Mouse (Mus musculus) hindbrain, postnatal 0 days (tissue): ENCODE data around the gene Skap1. TPM values are rescaled to one million over a fixed set of nuclear protein-coding genes. Genes with fewer than 3 reads are reported as not detected.
A peak's percentile ranks its signal among the peaks of the same experiment; 100 is the strongest.

ENCODE experiments used
- ATAC-seq: fragments of 200-750 bp; cut with Nextera tagmentation; 2 replicates; pipeline ENCODE4 v1.8.0; 2017; ENCODE audit warnings: mild to moderate bottlenecking, moderate TSS enrichment, moderate library complexity
- DNase-seq: peaks from one replicate; pipeline ENCODE4 v3.0.0-alpha.2; 2015; ENCODE audit warnings: low spot score
- H3K27ac ChIP-seq: fragments of 300-500 bp; sonication (generic); 2 replicates; pipeline ENCODE4 v1.5.1; 2014; ENCODE audit warnings: mild to moderate bottlenecking
- H3K27me3 ChIP-seq: fragments of 300-500 bp; sonication (generic); 2 replicates; pipeline ENCODE4 v1.6.1; 2014; ENCODE audit warnings: low read length, mixed read lengths; ENCODE audit not compliant: insufficient read depth
- H3K36me3 ChIP-seq: fragments of 300-500 bp; sonication (generic); 2 replicates; pipeline ENCODE4 v1.6.1; 2014; ENCODE audit warnings: low read length, mixed read lengths; ENCODE audit not compliant: insufficient read depth
- H3K4me1 ChIP-seq: fragments of 300-500 bp; sonication (generic); 2 replicates; pipeline ENCODE4 v1.6.1; 2014; ENCODE audit warnings: antibody characterized with exemption, low read length, mixed read lengths; ENCODE audit not compliant: insufficient read depth
- H3K4me2 ChIP-seq: fragments of 300-500 bp; sonication (generic); 2 replicates; pipeline ENCODE4 v1.6.1; 2014; ENCODE audit warnings: low read depth, mild to moderate bottlenecking, low read length, moderate library complexity, mixed read lengths
- H3K4me3 ChIP-seq: fragments of 300-500 bp; sonication (generic); 2 replicates; pipeline ENCODE4 v1.5.1; 2014; ENCODE audit warnings: low read length
- H3K9ac ChIP-seq: fragments of 300-500 bp; sonication (generic); replicated peaks from 2 replicates; pipeline ENCODE4 v1.6.1; 2014; ENCODE audit warnings: mild to moderate bottlenecking, low read length, moderate library complexity, mixed read lengths
- H3K9me3 ChIP-seq: fragments of 300-500 bp; sonication (generic); 2 replicates; pipeline ENCODE4 v1.6.1; 2016; ENCODE audit warnings: low read length, mixed read lengths
- CTCF ChIP-seq: IDR thresholded peaks from 2 replicates; pipeline ENCODE4 v1.5.1; 2016; ENCODE audit warnings: antibody characterized with exemption, control low read depth, low read depth
- WGBS: fragments of 180-500 bp; shearing (Covaris S2); extraction: QIAGEN DNeasy Blood & Tissue Kit; methylation state at CpG from one replicate; pipeline ENCODE4 v1.1.7; 2014; 5-methylcytosine and 5-hydroxymethylcytosine counted together
- polyA plus RNA-seq: library from polyadenylated mRNA; unstranded; fragments of >200 nt; fragmentation: Nextera tagmentation; extraction: Ambion mirVana; gene quantifications from 2 replicates; pipeline ENCODE4 v1.2.1, GENCODE M21; 2015
- total RNA-seq: library from RNA; depleted of rRNA; stranded (reverse); fragments of >200 nt; gene quantifications from 2 replicates; pipeline ENCODE4 v1.2.3, GENCODE M21; 2014

The Skap1 gene
- total and polyA plus RNA-seq, 2 experiments from 2014 or later: 2.5 to 5.7 TPM

DNA sequence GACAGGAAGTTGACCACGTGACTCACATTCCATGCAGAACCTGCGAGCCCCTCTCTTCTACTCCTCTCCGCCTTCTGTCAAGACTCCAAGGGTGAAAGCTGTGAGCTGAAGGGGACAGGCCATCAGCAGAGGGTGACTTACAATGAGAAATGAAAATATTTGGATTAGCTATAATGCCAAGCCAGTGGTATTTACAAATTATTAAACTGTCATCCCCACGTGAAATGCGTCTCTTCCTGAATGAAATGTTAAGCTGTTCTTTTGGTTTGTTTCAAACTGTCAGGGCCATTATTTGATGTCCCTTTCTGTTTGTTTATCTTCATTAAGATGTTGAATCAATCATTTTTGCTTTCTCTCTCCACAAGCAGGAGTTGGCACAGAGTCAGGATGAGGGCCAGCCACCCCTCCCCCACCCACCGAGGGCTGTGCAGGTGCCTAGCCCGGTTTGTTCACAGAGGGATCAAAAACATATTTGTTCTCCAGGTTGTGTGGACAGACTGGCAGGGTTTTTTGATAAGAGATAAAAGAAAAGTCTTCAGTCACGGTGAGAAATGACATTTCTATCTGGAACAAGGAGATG, 210.5 kb downstream of the Skap1 start:
- Histone ChIP-seq H3K9me3 (no peaks in the 10 kb centered on the region), H3K27me3 (no peaks in the 10 kb centered on the region), H3K9ac (no peak overlapping the region), H3K36me3 (no peaks in the 10 kb centered on the region), H3K27ac (no peak overlapping the region), H3K4me3 (no peak overlapping the region), H3K4me1 (no peaks in the 10 kb centered on the region), H3K4me2 (peak overlapping the region; percentile 1; the same call in 1 of the 2 replicates)
- TF ChIP-seq CTCF: no peak
- ATAC-seq: no peak
- DNase-seq: no peak
- WGBS: 31% methylated on average over 8 of the region's 8 CpGs

DNA sequence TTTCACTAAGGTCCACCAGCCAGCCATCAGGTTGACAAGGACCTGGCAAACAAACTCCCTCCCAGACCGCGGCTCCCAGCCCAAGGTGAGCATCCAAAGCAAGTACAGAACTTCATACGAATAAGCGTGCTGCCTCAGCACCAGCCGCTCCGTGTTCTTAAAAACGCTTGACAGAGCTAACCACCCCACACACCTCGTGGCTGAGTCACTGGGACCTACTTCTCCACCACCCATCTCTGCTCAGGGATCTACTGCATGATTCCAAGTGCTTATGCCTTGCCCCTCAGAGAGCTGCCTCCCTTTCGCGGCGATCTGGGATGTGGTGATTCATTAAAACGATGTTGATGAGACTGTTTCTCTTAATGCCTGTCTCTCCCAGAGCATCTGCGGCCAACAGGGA, 213.6 kb downstream of the Skap1 start:
- Histone ChIP-seq H3K9me3 (no peaks in the 10 kb centered on the region), H3K4me1 (no peaks in the 10 kb centered on the region), H3K4me3 (no peak overlapping the region), H3K27me3 (no peaks in the 10 kb centered on the region), H3K9ac (no peak overlapping the region), H3K27ac (no peak overlapping the region), H3K4me2 (no peak overlapping the region), H3K36me3 (no peaks in the 10 kb centered on the region)
- WGBS: 80% methylated on average over 13 of the region's 13 CpGs
- DNase-seq (no peak), ATAC-seq (no peak)
- no peak for TF ChIP-seq CTCF

DNA sequence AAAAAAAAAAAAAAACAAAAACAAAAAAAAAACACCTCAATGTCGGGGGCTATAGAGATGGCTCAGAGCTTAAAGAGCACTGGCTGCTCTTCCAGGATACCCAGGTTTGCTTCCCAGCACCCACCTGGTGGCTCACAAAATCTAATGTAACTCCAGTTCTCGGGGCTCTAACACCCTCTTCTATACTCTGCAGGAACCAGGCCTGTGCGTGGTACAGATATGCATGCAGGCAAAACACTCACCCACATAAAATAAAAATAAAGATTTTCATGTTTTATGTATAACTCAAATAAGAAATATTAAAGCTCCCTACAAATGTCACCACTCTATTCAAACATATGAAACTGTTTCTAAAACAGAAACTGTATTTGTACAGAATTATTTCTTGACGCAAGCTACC, 214.6 kb downstream of the Skap1 start:
- ATAC-seq (no peak), DNase-seq (no peak)
- TF ChIP-seq CTCF: no peak
- H3K9ac ChIP-seq: no peak overlapping the region
- no peaks in the 10 kb centered on the region for H3K4me1 ChIP-seq
- 88% methylated on average over 4 of the region's 4 CpGs for WGBS
- H3K27me3 ChIP-seq: no peaks in the 10 kb centered on the region
- H3K9me3 ChIP-seq: no peaks in the 10 kb centered on the region
- no peak overlapping the region for H3K4me3 ChIP-seq
- H3K27ac ChIP-seq: no peak overlapping the region
- no peak overlapping the region for H3K4me2 ChIP-seq
- no peaks in the 10 kb centered on the region for H3K36me3 ChIP-seq

DNA sequence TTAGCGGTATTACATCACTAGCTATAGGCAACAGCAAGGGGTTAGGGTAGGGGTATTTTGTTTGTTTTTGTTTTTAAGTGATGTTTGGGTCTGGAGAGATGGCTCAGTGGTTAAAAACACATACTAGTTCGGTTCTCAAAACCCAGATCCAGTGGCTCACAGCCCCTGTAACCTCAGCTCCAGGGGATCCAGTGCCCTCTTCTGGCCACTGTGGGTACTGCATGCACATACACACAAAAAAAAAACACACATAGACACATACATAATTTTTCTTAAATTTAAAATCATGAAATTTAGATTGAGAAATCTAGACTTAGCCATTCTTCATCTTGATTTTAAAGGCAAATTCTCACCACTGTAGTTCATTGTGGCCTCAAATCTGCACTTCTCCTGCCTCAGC, 221.0 kb downstream of the Skap1 start:
- Histone ChIP-seq H3K4me1 (no peaks in the 10 kb centered on the region), H3K9me3 (no peaks in the 10 kb centered on the region), H3K27ac (no peak overlapping the region), H3K36me3 (no peaks in the 10 kb centered on the region), H3K27me3 (no peaks in the 10 kb centered on the region), H3K4me2 (no peak overlapping the region), H3K4me3 (no peak overlapping the region), H3K9ac (no peak overlapping the region)
- no peak for ATAC-seq
- DNase-seq: no peak
- 85% methylated on average over 2 of the region's 2 CpGs for WGBS
- peak; percentile 60 for TF ChIP-seq CTCF

DNA sequence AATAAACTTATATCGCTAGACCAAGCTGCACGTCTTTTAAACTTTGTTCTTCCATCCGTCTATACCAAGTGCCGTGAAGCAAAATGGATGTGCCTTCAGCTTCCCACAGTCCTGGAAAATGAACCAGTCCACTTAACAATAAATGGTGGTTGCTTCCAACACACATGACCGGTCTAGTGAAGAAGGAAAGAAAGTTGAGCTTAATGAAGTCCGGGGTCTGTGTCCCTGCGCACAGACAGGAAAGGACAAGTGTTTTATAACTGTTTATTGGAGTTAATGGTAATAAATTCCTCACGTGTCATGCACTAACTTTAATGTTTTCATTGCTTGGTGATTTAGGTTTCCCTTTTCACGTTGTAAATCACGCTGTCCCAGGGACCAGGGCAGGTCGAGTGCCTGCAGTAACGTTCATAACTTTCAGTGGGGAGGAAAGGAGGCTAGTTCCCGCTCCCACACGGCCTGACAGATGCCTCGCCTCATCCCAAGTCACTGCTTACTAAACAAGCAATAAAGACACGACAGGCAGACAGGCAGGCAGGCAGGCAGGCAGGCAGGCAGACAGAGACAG, 222.4 kb downstream of the Skap1 start:
- H3K4me2 ChIP-seq: no peak overlapping the region
- no peaks in the 10 kb centered on the region for H3K36me3 ChIP-seq

DNA sequence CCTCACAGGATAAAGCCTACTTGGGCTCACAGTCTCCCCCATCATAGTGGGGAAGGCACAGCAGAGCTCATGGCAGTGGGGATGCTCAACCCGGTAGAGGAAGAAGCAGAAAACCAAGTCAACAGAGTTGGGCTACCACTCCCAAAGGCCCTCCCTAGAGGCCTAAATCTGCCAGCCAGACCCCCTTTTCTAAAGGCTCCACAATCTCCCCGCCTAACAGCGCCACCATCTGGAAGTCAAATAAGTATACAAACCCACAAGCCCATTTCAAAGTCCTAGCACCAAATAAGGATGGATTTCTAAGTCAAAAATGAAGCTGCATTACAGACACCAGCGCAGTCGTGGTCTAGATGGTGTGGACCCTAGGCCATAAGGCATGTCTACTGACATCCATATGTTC, 227.9 kb downstream of the Skap1 start:
- ATAC-seq (no peak), DNase-seq (no peak)
- H3K9me3 ChIP-seq: no peaks in the 10 kb centered on the region
- no peaks in the 10 kb centered on the region for H3K4me1 ChIP-seq
- H3K36me3 ChIP-seq: no peaks in the 10 kb centered on the region
- H3K9ac ChIP-seq: no peak overlapping the region
- H3K4me3 ChIP-seq: no peak overlapping the region
- 81% methylated on average over 5 of the region's 5 CpGs for WGBS
- no peaks in the 10 kb centered on the region for H3K27me3 ChIP-seq
- H3K27ac ChIP-seq: no peak overlapping the region
- H3K4me2 ChIP-seq: no peak overlapping the region
- no peak for TF ChIP-seq CTCF

More for the DNA sequence above, 222.4 kb downstream of the Skap1 start:
- 78% methylated on average over 16 of the region's 16 CpGs for WGBS
- Histone ChIP-seq H3K4me1 (no peaks in the 10 kb centered on the region), H3K9me3 (no peaks in the 10 kb centered on the region), H3K27me3 (no peaks in the 10 kb centered on the region), H3K4me3 (no peak overlapping the region), H3K9ac (no peak overlapping the region), H3K27ac (no peak overlapping the region)
- no peak for TF ChIP-seq CTCF
- ATAC-seq (no peak), DNase-seq (no peak)

DNA sequence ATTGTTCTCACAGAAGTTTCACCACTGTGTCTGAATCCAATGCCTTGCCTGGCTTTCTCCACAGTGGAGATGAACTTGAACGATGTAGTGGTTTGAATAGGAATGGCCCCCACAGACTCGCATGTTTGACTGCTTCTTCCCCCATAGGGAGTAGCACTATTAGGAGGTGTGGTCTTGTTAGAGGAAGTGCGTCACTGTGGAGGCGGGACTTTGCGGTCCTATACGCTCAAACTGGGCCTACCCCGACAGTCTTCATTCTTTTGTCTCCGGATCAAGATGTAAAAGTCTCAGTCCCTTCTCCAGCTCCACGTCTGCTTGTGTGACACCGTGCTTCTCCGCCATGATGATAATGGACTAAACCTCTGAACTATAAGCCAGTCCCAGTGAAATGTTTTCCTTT, 229.0 kb downstream of the Skap1 start:
- Histone ChIP-seq H3K36me3 (no peaks in the 10 kb centered on the region), H3K4me1 (no peaks in the 10 kb centered on the region), H3K9me3 (no peaks in the 10 kb centered on the region), H3K27me3 (no peaks in the 10 kb centered on the region), H3K4me2 (no peak overlapping the region), H3K27ac (no peak overlapping the region), H3K4me3 (no peak overlapping the region), H3K9ac (no peak overlapping the region)
- ATAC-seq: no peak
- no peak for DNase-seq
- 96% methylated on average over 11 of the region's 11 CpGs for WGBS
- no peak for TF ChIP-seq CTCF
